Mouse (Mus musculus) liver, postnatal 0 days (tissue): ENCODE results near the gene Cog3. TPM values are rescaled to one million over a fixed set of nuclear protein-coding genes. Genes with fewer than 3 reads are reported as not detected.

Experiments
- ATAC-seq: fragments of 200-750 bp; cut with Nextera tagmentation; 2 replicates; pipeline ENCODE4 v1.8.0; 2017; ENCODE audit warnings: mild to moderate bottlenecking, moderate library complexity
- DNase-seq: peaks from one replicate; pipeline ENCODE4 v3.0.0-alpha.2; 2016
- H3K27ac ChIP-seq: fragments of 300-500 bp; sonication (generic); 2 replicates; pipeline ENCODE4 v1.5.1; 2014; ENCODE audit warnings: antibody characterized with exemption, moderate library complexity, mild to moderate bottlenecking, low read depth
- H3K27me3 ChIP-seq: fragments of 300-500 bp; sonication (generic); 2 replicates; pipeline ENCODE4 v1.6.1; 2014; ENCODE audit warnings: low read length, control low read depth, mixed read lengths; ENCODE audit not compliant: insufficient read depth
- H3K36me3 ChIP-seq: fragments of 300-500 bp; sonication (generic); replicated peaks from 2 replicates; pipeline ENCODE4 v1.6.1; 2014; ENCODE audit warnings: mild to moderate bottlenecking, control low read depth, low read length, moderate library complexity, mixed read lengths; ENCODE audit not compliant: insufficient read depth
- H3K4me1 ChIP-seq: fragments of 300-500 bp; sonication (generic); 2 replicates; pipeline ENCODE4 v1.6.1; 2014; ENCODE audit warnings: antibody characterized with exemption, mild to moderate bottlenecking, control low read depth; ENCODE audit not compliant: insufficient read depth
- H3K4me2 ChIP-seq: fragments of 300-500 bp; sonication (generic); 2 replicates; pipeline ENCODE4 v1.6.1; 2014; ENCODE audit warnings: low read depth, mild to moderate bottlenecking, low read length, moderate library complexity, mixed read lengths
- H3K4me3 ChIP-seq: fragments of 300-500 bp; sonication (generic); 2 replicates; pipeline ENCODE4 v1.5.1; 2014; ENCODE audit warnings: low read depth, low read length
- H3K9ac ChIP-seq: fragments of 300-500 bp; sonication (generic); replicated peaks from 2 replicates; pipeline ENCODE4 v1.6.1; 2014; ENCODE audit warnings: mild to moderate bottlenecking, moderate library complexity
- H3K9me3 ChIP-seq: fragments of 300-500 bp; sonication (generic); 2 replicates; pipeline ENCODE4 v1.6.1; 2016; ENCODE audit warnings: mild to moderate bottlenecking, control low read depth, low read length, mixed read lengths
- CTCF ChIP-seq: sonication (generic); IDR thresholded peaks from 2 replicates; pipeline ENCODE4 v1.5.1; 2016; ENCODE audit warnings: antibody characterized with exemption, low read depth
- EP300 ChIP-seq: IDR thresholded peaks from 2 replicates; pipeline ENCODE4 v1.6.1; 2016; ENCODE audit warnings: antibody characterized with exemption, low read depth, mild to moderate bottlenecking
- WGBS: fragments of 180-500 bp; shearing (Covaris S2); extraction: QIAGEN DNeasy Blood & Tissue Kit; methylation state at CpG from one replicate; pipeline ENCODE4 v1.1.7; 2014; ENCODE audit not compliant: insufficient replicate concordance; 5-methylcytosine and 5-hydroxymethylcytosine counted together
- polyA plus RNA-seq: library from polyadenylated mRNA; unstranded; fragments of >200 nt; fragmentation: Nextera tagmentation; extraction: Ambion mirVana; gene quantifications from 2 replicates; pipeline ENCODE4 v1.2.1, GENCODE M21; 2015

Gene Cog3
- polyA plus RNA-seq, 1 experiment from 2014 or later, result 4.7 TPM

DNA sequence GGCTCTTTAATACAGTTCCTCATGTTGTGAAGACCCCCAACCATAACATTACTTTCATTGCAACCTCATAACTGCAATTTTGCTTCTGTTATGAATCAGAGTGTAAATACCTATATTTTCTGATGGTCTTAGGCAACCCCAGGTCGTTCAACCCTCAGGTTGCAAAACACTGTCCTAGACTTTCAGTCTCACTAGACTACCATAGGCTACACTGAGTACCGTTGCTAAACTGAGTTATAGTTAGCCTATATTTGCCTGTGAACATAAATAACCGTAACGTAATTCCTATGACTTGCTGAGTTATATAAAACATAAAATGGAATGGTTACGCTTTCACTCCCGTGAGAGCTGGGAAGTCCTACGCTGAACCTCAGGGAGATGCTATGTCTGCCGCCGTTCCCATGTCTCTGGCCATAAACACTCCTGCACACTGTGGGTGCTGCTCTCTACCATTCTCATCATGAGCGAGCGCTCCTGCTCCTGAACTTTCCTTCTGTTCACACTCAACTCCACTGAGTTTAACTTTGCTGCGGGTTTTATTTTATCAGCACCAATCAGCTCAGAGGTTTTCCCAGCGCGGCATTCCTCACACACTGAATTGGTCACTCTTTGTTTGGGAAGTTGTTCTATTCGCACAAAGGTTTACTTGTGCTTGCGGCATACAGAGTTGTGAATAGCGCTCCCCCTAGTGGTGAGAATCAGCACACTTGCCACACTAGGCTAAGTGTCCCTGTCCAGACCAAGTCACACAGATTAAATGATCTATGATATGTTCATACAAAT, 13.4 kb upstream of the Cog3 start:
- DNase-seq (peak; percentile 73), ATAC-seq (peak; percentile 87)
- Histone ChIP-seq H3K4me2 (peak overlapping the region; percentile 26), H3K4me3 (no peak overlapping the region), H3K27ac (peak overlapping the region; percentile 61), H3K9ac (no peak overlapping the region), H3K36me3 (peaks cover 27% of the 10 kb centered on the region), H3K9me3 (no peaks in the 10 kb centered on the region), H3K27me3 (no peaks in the 10 kb centered on the region), H3K4me1 (peaks cover 9% of the 10 kb centered on the region)
- WGBS, result 56% methylated on average over 17 of the region's 17 CpGs
- TF ChIP-seq CTCF (peak; percentile 92), EP300 (no peak)

DNA sequence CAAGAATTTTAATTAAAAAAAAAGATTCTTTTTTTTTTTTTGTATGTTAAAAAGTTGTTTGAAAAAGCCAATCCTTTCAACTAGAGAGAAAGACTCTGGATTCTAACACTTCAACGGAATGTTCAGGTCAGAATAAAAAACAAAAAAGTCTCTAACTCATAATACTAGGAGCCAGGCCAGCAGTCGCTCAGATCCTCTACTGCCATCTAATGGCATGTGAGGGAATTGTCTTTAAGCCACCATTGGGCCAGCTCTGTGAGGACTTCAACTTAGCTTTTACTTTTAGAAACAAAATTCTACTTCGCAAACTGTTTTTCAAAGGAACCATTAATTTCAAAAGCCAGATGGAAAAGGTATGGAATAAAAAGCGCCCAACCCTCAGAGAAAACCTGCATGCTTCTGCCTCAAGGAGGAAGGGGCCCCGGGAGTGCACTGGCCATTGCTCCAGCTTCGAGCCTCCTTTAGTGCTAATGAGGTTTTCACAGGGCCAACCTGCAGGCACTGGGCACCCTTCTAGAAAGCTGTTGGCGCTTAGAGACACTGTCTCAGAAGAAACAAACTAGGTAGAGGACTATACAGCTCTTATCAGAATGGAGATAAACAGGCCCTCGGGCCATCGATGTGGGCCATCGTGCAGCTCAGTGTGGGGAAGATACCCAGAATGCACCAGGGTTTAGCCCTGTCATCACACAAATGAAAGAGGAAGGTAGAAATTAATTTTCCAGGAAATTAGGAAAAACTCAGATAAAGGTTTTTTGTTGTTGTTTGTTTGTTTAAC, 6.9 kb upstream of the Cog3 start:
- 46% methylated on average over 10 of the region's 10 CpGs for WGBS
- H3K4me2 ChIP-seq, result no peak overlapping the region
- ATAC-seq (peak; percentile 74; the same call in 1 of the 2 replicates), DNase-seq (peak; percentile 44)
- peaks cover 8% of the 10 kb centered on the region; the same call in 1 of the 2 replicates for H3K36me3 ChIP-seq
- no peak overlapping the region for H3K4me3 ChIP-seq
- no peaks in the 10 kb centered on the region for H3K9me3 ChIP-seq
- 0 out of 2 replicates have a peak, but pooled peaks cover 2% of the 10 kb centered on the region for H3K4me1 ChIP-seq
- 0 out of 2 replicates have a peak, but pooled peaks have one; percentile 26 for TF ChIP-seq EP300
- TF ChIP-seq CTCF, result peak; percentile 85
- no peak overlapping the region; the same call in 1 of the 2 replicates for H3K9ac ChIP-seq
- H3K27ac ChIP-seq, result 0 out of 2 replicates have a peak overlapping the region, but pooled peaks have one; percentile 22
- H3K27me3 ChIP-seq, result no peaks in the 10 kb centered on the region

DNA sequence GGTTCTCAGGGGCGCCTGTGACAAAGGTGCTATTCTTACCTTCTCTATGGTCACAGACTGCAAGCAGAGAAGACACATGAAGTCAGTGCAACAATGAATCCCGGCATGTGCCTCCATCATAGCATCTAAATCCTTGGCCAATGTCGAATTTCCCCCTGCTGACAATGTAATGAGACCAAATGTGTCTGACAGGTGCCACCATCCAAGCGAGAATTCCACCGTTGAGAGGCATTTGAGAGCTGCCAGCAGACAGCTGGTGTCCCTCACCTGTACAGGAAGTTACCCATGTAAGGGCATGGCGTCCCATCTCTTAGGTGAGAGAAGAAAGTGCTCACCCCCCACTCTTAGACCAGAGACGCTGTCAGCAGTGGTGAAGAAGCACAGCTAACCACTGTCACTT, 4.1 kb upstream of the Cog3 start:
- Histone ChIP-seq H3K9ac (no peak overlapping the region), H3K27me3 (no peaks in the 10 kb centered on the region), H3K4me3 (no peak overlapping the region), H3K4me1 (peaks cover 2% of the 10 kb centered on the region; the same call in 1 of the 2 replicates), H3K27ac (no peak overlapping the region), H3K9me3 (no peaks in the 10 kb centered on the region), H3K4me2 (no peak overlapping the region), H3K36me3 (no peaks in the 10 kb centered on the region)
- TF ChIP-seq EP300, result no peak
- TF ChIP-seq CTCF, result no peak
- no peak for ATAC-seq
- 75% methylated on average over 7 of the region's 7 CpGs for WGBS
- DNase-seq, result no peak

DNA sequence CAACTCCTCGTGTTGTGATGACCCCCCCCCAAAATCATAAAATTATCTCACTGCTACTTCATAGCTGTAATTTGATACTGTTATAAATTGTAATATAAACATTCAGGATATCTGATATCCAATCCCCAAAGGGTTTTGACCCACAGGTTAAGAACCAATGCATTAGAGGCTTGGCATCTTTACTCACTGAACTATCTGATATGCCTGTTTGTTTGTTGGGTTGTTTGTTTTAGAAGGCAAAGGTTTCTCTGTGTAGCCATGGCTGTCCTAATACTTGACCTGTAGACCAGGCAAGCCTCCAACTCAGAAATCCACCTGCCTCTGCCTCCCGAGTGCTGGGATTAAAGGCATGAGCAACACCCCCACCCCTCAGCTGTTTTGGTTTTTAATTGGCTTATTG, 3.5 kb upstream of the Cog3 start:
- H3K9ac ChIP-seq, result no peak overlapping the region
- H3K4me1 ChIP-seq, result peaks cover 7% of the 10 kb centered on the region
- H3K27me3 ChIP-seq, result no peaks in the 10 kb centered on the region
- H3K4me2 ChIP-seq, result no peak overlapping the region
- no peak overlapping the region for H3K4me3 ChIP-seq
- H3K36me3 ChIP-seq, result no peaks in the 10 kb centered on the region
- 68% methylated on average over 2 of the region's 2 CpGs for WGBS
- no peak for DNase-seq
- ATAC-seq, result no peak
- no peak overlapping the region for H3K27ac ChIP-seq
- TF ChIP-seq EP300, result no peak
- no peaks in the 10 kb centered on the region for H3K9me3 ChIP-seq

DNA sequence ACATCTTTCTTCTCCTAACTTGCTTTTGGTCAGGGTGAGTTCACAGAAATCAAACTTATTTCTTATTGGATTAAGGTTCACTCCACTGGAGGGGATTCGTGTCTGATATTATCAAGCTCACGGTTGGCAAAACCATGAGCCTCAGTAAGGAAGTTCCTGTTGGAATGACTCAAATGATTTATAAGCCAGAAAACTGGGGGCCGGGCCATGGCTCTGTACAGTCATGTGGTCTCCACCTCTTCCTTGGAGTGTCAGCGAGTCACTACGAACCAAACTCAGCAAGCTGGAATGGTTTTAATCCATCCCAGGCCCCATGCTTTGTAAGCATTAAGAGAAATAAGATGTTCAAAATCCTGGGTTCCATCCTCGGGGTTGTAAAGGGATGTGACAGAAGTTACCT, 2.7 kb upstream of the Cog3 start:
- no peak for ATAC-seq
- no peak for DNase-seq
- Histone ChIP-seq H3K36me3 (no peaks in the 10 kb centered on the region), H3K9me3 (no peaks in the 10 kb centered on the region), H3K27ac (no peak overlapping the region), H3K4me2 (no peak overlapping the region), H3K9ac (no peak overlapping the region), H3K4me1 (peaks cover 10% of the 10 kb centered on the region), H3K4me3 (no peak overlapping the region), H3K27me3 (no peaks in the 10 kb centered on the region)
- 51% methylated on average over 6 of the region's 6 CpGs for WGBS
- no peak for TF ChIP-seq CTCF

DNA sequence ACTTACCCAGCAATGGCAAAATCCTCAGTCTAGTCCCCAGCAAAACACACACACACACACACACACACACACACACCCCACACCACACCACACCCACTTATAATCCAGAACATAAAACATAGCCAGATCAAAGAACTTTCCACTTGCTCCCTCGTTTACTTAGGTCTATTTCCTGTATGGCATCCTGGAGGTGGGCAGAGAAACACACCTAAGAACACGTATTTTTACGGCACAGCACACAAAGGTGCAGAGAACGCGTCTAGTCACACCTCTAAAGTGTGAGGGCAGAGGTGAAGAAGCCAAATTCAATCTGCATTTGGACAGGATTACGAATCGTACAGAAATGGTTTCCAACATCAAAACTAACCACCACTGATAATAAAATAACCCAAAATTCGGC, 1.1 kb downstream of the Cog3 start:
- no peaks in the 10 kb centered on the region for H3K9me3 ChIP-seq
- peak overlapping the region; percentile 78 for H3K4me3 ChIP-seq
- H3K4me1 ChIP-seq, result peaks cover 31% of the 10 kb centered on the region
- peak overlapping the region; percentile 71 for H3K4me2 ChIP-seq
- TF ChIP-seq EP300 (no peak), CTCF (no peak)
- WGBS, result 38% methylated on average over 8 of the region's 8 CpGs
- no peaks in the 10 kb centered on the region for H3K36me3 ChIP-seq
- no peak for DNase-seq
- no peak for ATAC-seq
- H3K27ac ChIP-seq, result peak overlapping the region; percentile 94; the same call in 1 of the 2 replicates
- H3K9ac ChIP-seq, result peak overlapping the region; percentile 91
- H3K27me3 ChIP-seq, result no peaks in the 10 kb centered on the region
